Mouse (Mus musculus) midbrain, embryonic 15.5 days (tissue): ENCODE measurements around the gene Jak1. TPM values are rescaled to one million over a fixed set of nuclear protein-coding genes. Genes with fewer than 3 reads are reported as not detected.

Experiments used
- ATAC-seq: fragments of 200-750 bp; cut with Nextera tagmentation; replicated peaks from 2 replicates; pipeline ENCODE4 v1.8.0; 2017; ENCODE audit warnings: moderate TSS enrichment
- H3K27ac ChIP-seq: fragments of 300-500 bp; sonication (generic); 2 replicates; pipeline ENCODE4 v1.5.1; 2015; ENCODE audit warnings: mild to moderate bottlenecking, inconsistent platforms
- H3K27me3 ChIP-seq: fragments of 300-500 bp; sonication (generic); replicated peaks from 2 replicates; pipeline ENCODE4 v1.6.1; 2015; ENCODE audit warnings: inconsistent platforms
- H3K36me3 ChIP-seq: fragments of 300-500 bp; sonication (generic); replicated peaks from 2 replicates; pipeline ENCODE4 v1.6.1; 2015; ENCODE audit warnings: inconsistent platforms
- H3K4me1 ChIP-seq: fragments of 300-500 bp; sonication (generic); 2 replicates; pipeline ENCODE4 v1.6.1; 2015; ENCODE audit warnings: inconsistent platforms
- H3K4me2 ChIP-seq: fragments of 300-500 bp; sonication (generic); 2 replicates; pipeline ENCODE4 v1.6.1; 2015; ENCODE audit warnings: inconsistent platforms, mild to moderate bottlenecking, moderate library complexity
- H3K4me3 ChIP-seq: fragments of 300-500 bp; sonication (generic); 2 replicates; pipeline ENCODE4 v1.5.1; 2015; ENCODE audit warnings: mild to moderate bottlenecking, inconsistent platforms
- H3K9ac ChIP-seq: fragments of 300-500 bp; sonication (generic); 2 replicates; pipeline ENCODE4 v1.6.1; 2015; ENCODE audit warnings: mild to moderate bottlenecking, inconsistent platforms
- H3K9me3 ChIP-seq: fragments of 300-500 bp; sonication (generic); 2 replicates; pipeline ENCODE4 v1.6.1; 2016; ENCODE audit warnings: inconsistent platforms
- WGBS: fragments of 180-500 bp; shearing (Covaris S2); methylation state at CpG from one replicate; pipeline ENCODE4 v1.1.7; 2015; ENCODE audit warnings: mixed read lengths; 5-methylcytosine and 5-hydroxymethylcytosine counted together
- polyA plus RNA-seq: library from polyadenylated mRNA; unstranded; fragments of >200 nt; fragmentation: Nextera tagmentation; extraction: Ambion mirVana; gene quantifications from 2 replicates; pipeline ENCODE4 v1.2.1, GENCODE M21; 2015

Gene Jak1
- polyA plus RNA-seq, 1 experiment from 2014 or later: 73.0 TPM

DNA sequence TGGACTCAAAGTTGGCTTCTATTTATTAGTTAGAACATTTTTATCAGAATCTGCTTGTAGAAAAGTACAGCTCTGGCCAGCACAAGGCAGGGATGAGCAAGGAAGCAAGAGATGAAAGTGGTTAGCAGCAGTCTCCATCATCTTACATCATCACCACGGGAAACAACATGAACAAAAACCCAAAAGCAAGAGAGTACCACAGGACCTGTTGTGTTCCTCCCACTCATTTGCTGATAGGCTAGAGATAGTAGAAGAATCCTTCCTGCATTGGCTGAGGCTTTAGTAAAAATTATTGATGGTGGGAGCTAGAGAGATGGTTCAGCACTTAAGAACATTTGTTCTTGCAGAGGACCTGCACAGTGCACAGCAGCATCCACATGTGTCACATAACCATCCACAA, 70.9 kb downstream of the Jak1 start:
- no peak for ATAC-seq
- Histone ChIP-seq H3K9ac (no peak overlapping the region), H3K4me2 (no peak overlapping the region), H3K4me3 (no peak overlapping the region), H3K4me1 (no peaks in the 10 kb centered on the region), H3K27me3 (no peaks in the 10 kb centered on the region), H3K36me3 (no peaks in the 10 kb centered on the region), H3K27ac (no peak overlapping the region), H3K9me3 (no peaks in the 10 kb centered on the region)
- WGBS: 77% methylated on average over 1 of the region's 1 CpGs

DNA sequence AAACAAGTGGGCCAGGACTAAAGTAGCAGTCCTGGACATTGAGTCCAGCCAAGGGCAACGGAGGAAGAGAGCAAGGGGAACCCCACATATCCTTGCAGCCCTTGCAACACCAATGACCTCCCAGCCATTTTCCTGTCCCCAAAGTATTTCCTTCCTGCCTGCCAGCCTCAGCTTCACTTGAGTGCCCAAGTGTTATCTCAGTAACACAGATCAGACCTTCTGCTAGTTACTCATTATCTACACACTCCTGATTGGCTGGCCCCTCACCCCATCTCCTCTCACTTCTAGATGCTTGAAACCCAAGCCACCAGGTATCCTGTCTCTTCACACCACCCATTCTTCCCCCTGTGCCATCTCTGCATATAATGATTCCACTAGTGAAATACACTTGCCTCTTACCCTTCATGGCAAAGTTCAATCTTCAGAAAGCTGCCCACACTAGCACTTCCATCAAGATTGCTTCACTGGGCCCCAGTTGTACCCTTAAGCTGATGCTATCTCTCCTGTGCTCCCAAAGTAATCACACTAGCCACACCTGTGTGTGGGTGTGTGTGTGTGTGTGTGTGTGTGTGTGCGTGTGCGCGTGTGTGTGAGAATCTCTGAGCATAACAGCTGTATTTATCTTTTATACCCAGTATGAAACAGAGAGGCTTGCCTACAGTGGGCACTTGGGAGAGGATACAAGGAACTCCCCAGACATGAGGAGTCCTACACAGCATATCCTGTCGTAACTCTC, 72.7 kb downstream of the Jak1 start:
- Histone ChIP-seq H3K4me3 (no peak overlapping the region), H3K9ac (no peak overlapping the region), H3K27ac (no peak overlapping the region), H3K27me3 (no peaks in the 10 kb centered on the region), H3K4me1 (no peaks in the 10 kb centered on the region), H3K36me3 (no peaks in the 10 kb centered on the region), H3K9me3 (no peaks in the 10 kb centered on the region), H3K4me2 (no peak overlapping the region)
- ATAC-seq: no peak
- WGBS: 93% methylated on average over 5 of the region's 5 CpGs

DNA sequence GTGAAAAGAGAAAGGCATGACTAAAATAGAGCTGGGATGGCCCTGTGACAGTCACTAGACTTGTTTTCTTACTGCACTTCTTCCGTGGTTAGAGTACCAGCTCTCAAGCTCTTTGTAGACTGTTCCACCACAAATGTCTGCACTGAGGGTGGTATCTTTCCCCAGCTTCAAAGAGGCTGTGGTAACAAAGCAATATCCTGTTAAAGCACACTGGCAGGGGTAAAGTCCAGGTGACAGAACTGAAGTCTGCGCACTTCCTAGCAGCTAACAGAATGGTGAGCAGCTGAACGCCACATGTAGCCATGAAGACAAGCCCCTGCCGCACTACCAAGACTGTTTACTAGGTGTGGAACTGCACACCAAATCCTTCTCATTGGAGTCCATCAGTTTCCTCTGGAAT, 77.7 kb downstream of the Jak1 start:
- no peak overlapping the region for H3K9ac ChIP-seq
- no peak for ATAC-seq
- no peaks in the 10 kb centered on the region for H3K9me3 ChIP-seq
- no peaks in the 10 kb centered on the region for H3K4me1 ChIP-seq
- no peaks in the 10 kb centered on the region for H3K36me3 ChIP-seq
- no peak overlapping the region for H3K4me3 ChIP-seq
- no peaks in the 10 kb centered on the region for H3K27me3 ChIP-seq
- no peak overlapping the region for H3K27ac ChIP-seq
- H3K4me2 ChIP-seq: no peak overlapping the region
- 89% methylated on average over 4 of the region's 4 CpGs for WGBS

- Histone ChIP-seq H3K27ac (no peak overlapping the region), H3K4me2 (no peak overlapping the region), H3K4me3 (no peak overlapping the region), H3K9ac (no peak overlapping the region), H3K27me3 (no peaks in the 10 kb centered on the region), H3K9me3 (no peaks in the 10 kb centered on the region), H3K4me1 (no peaks in the 10 kb centered on the region), H3K36me3 (no peaks in the 10 kb centered on the region)
- no peak for ATAC-seq
- WGBS: 90% methylated on average over 5 of the region's 5 CpGs
Measured at GRCm38 (mm10) chr4:101186591-101186990, 78.5 kb downstream of the Jak1 start.

DNA sequence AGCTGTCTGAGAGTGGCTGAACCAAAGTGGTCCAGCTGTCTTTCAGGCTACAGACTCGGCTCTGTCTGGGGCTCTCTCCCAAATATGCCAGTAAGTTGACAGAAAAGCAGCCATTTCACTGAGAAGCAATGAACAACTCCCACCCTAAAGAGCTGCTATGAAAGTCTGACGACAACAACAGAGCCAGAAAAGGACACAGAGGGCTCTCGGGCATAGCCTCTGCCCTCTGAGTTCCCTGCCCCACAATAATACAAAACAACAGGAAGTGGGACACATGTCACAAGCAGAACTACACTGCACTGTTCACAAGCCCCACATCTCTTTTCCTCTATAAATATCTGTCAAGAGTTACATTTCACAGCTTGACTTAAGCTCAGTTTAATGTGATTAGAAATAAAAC, 79.9 kb downstream of the Jak1 start:
- ATAC-seq: no peak
- H3K27me3 ChIP-seq: no peaks in the 10 kb centered on the region
- H3K4me2 ChIP-seq: no peak overlapping the region
- no peak overlapping the region for H3K9ac ChIP-seq
- H3K4me1 ChIP-seq: no peaks in the 10 kb centered on the region
- no peak overlapping the region for H3K27ac ChIP-seq
- no peaks in the 10 kb centered on the region for H3K9me3 ChIP-seq
- 79% methylated on average over 3 of the region's 3 CpGs for WGBS
- H3K36me3 ChIP-seq: no peaks in the 10 kb centered on the region
- no peak overlapping the region for H3K4me3 ChIP-seq

DNA sequence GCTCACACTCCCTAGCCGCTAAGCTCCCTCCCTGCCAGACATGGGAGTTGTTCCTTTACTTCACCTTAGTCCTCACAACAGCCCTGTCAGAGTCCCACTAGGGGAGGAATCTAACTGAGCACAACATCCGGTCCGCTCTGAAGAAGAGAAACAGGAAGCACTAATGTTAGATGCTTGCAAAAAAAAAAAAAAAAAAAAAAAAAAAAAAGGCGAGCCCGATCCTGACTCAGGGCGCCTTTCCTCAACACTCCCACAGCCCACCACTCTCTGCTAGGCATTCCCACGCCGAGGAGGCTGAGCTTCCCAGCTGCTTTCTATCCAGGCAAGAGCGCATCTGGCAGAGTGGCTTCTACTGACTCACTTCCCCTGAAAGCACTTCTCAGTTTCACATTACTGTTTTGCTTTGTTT, 82.5 kb downstream of the Jak1 start:
- WGBS: 73% methylated on average over 9 of the region's 9 CpGs
- no peaks in the 10 kb centered on the region for H3K27me3 ChIP-seq
- 0 out of 2 replicates have a peak, but pooled peaks cover 4% of the 10 kb centered on the region for H3K4me1 ChIP-seq
- H3K9ac ChIP-seq: no peak overlapping the region
- ATAC-seq: no peak
- no peak overlapping the region for H3K27ac ChIP-seq
- H3K4me2 ChIP-seq: no peak overlapping the region
- H3K9me3 ChIP-seq: no peaks in the 10 kb centered on the region
- H3K36me3 ChIP-seq: no peaks in the 10 kb centered on the region
- no peak overlapping the region for H3K4me3 ChIP-seq

DNA sequence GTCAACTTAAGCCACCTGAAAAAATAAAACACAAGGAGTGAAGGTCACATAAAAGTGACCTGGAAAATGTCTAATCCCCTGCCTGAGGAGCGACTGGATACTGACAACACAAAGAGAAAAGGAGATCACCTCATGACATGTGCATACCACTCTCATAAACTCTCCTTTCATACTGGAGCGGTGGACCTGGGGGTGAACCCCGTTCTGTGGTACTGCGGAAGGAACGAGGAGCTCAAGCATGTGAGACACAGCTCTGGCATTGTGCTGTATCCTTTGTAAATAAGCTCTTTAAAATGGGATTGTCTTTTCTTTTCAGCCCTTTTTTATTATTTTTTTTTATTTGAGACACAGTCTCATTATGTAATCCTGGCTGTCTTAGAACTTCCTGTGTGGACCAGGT, 84.4 kb downstream of the Jak1 start:
- 48% methylated on average over 5 of the region's 5 CpGs for WGBS
- H3K36me3 ChIP-seq: no peaks in the 10 kb centered on the region
- H3K27me3 ChIP-seq: no peaks in the 10 kb centered on the region
- H3K4me1 ChIP-seq: 0 out of 2 replicates have a peak, but pooled peaks cover 4% of the 10 kb centered on the region
- H3K4me3 ChIP-seq: no peak overlapping the region
- H3K27ac ChIP-seq: no peak overlapping the region
- no peaks in the 10 kb centered on the region for H3K9me3 ChIP-seq
- no peak for ATAC-seq
- no peak overlapping the region for H3K9ac ChIP-seq
- no peak overlapping the region for H3K4me2 ChIP-seq

GRCm38 (mm10) chr4:101179836-101180235, 85.2 kb downstream of the Jak1 start:
- 56% methylated on average over 6 of the region's 6 CpGs for WGBS
- no peak overlapping the region for H3K9ac ChIP-seq
- H3K27ac ChIP-seq: no peak overlapping the region
- 0 out of 2 replicates have a peak, but pooled peaks cover 4% of the 10 kb centered on the region for H3K4me1 ChIP-seq
- no peak overlapping the region for H3K4me2 ChIP-seq
- H3K9me3 ChIP-seq: no peaks in the 10 kb centered on the region
- ATAC-seq: no peak
- H3K36me3 ChIP-seq: 0 out of 2 replicates have a peak, but pooled peaks cover 1% of the 10 kb centered on the region
- no peak overlapping the region for H3K4me3 ChIP-seq
- no peaks in the 10 kb centered on the region for H3K27me3 ChIP-seq

DNA sequence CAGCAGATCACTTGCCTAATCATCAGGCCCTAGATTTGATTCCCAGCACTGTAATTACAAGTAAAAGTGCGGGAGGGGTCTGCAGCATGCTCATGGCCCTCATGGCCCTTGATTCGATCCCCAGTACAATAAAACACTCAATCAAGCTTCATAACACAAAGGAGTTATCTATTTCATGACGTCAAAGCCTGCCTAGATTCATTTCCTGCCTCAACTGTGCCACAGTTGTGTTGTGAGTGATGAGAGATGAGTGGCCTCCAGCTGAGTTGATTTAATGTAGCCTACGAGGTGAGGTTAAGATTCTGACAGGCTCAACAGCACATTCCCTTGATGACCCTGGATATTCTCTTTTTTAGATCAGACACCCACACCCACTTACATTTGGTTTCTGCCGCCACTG, 86.0 kb downstream of the Jak1 start:
- no peaks in the 10 kb centered on the region for H3K9me3 ChIP-seq
- 0 out of 2 replicates have a peak, but pooled peaks cover 7% of the 10 kb centered on the region for H3K36me3 ChIP-seq
- no peaks in the 10 kb centered on the region for H3K27me3 ChIP-seq
- no peak for ATAC-seq
- H3K9ac ChIP-seq: no peak overlapping the region
- H3K4me3 ChIP-seq: no peak overlapping the region
- H3K4me1 ChIP-seq: 0 out of 2 replicates have a peak, but pooled peaks cover 4% of the 10 kb centered on the region
- WGBS: 73% methylated on average over 5 of the region's 5 CpGs
- no peak overlapping the region for H3K27ac ChIP-seq
- no peak overlapping the region for H3K4me2 ChIP-seq

- no peak for ATAC-seq
- H3K9ac ChIP-seq: no peak overlapping the region
- no peaks in the 10 kb centered on the region for H3K27me3 ChIP-seq
- 0 out of 2 replicates have a peak, but pooled peaks cover 4% of the 10 kb centered on the region for H3K4me1 ChIP-seq
- no peaks in the 10 kb centered on the region for H3K9me3 ChIP-seq
- H3K4me3 ChIP-seq: no peak overlapping the region
- 88% methylated on average over 3 of the region's 3 CpGs for WGBS
- no peak overlapping the region for H3K27ac ChIP-seq
- 0 out of 2 replicates have a peak, but pooled peaks cover 7% of the 10 kb centered on the region for H3K36me3 ChIP-seq
- H3K4me2 ChIP-seq: no peak overlapping the region
Measured at GRCm38 (mm10) chr4:101177796-101178195, 87.3 kb downstream of the Jak1 start.

DNA sequence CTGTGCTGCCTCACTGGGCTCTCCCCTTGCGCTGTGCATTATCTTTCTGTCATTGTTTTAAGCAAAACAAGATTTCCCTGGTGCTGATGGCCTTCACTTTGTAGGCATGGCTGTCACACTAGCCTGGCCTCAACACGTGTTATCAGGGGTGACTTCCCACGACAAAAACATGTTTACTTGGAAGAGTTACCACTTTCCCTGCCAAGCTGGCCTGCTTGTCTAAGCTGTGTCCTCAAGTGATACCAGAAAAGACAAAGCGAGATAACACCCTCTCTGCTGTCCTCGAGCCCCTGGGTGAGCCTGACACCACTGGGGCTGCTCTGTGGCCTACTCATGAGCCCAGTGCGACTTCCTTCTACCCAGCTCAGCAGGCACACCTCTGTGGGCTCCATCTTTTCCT, 89.0 kb downstream of the Jak1 start:
- no peak overlapping the region for H3K4me3 ChIP-seq
- H3K9me3 ChIP-seq: no peaks in the 10 kb centered on the region
- H3K9ac ChIP-seq: no peak overlapping the region
- WGBS: 86% methylated on average over 6 of the region's 6 CpGs
- H3K4me1 ChIP-seq: 0 out of 2 replicates have a peak, but pooled peaks cover 4% of the 10 kb centered on the region
- no peak overlapping the region for H3K4me2 ChIP-seq
- no peaks in the 10 kb centered on the region for H3K27me3 ChIP-seq
- H3K27ac ChIP-seq: no peak overlapping the region
- 0 out of 2 replicates have a peak, but pooled peaks cover 7% of the 10 kb centered on the region for H3K36me3 ChIP-seq
- no peak for ATAC-seq

GRCm38 (mm10) chr4:101174916-101175625, 90.0 kb downstream of the Jak1 start:
- H3K4me3 ChIP-seq: no peak overlapping the region
- H3K9ac ChIP-seq: no peak overlapping the region
- H3K9me3 ChIP-seq: no peaks in the 10 kb centered on the region
- no peak overlapping the region for H3K4me2 ChIP-seq
- H3K4me1 ChIP-seq: 0 out of 2 replicates have a peak, but pooled peaks cover 3% of the 10 kb centered on the region
- H3K36me3 ChIP-seq: peaks cover 11% of the 10 kb centered on the region; the same call in 1 of the 2 replicates
- 82% methylated on average over 10 of the region's 10 CpGs for WGBS
- ATAC-seq: no peak
- H3K27me3 ChIP-seq: no peaks in the 10 kb centered on the region
- H3K27ac ChIP-seq: no peak overlapping the region
